Mouse (Mus musculus): Measurements from ENCODE around the gene Magea2. TPM values are rescaled to one million over a fixed set of nuclear protein-coding genes. Genes with fewer than 3 reads are reported as not detected.
A peak's percentile ranks its signal among the peaks of the same experiment; 100 is the strongest.
"Not testable (repeated sequence)": the region's sequence is repeated elsewhere in the genome, so short reads cannot be mapped to it uniquely, and the experiment has no call there.

Magea2 gene
- not detected in 2 replicates for polyA plus RNA-seq (2012; rRNA removed)

- not testable (repeated sequence) for DNase-seq (ENCODE audit: extremely low spot score in 1 of 2, low spot score in 1 of 2)
These were observed at the start of gene Magea2 for GRCm38 (mm10) chrX:155093566-155093965. Gene Magea2, minus strand, starts transcription at chrX:155093666.

DNA sequence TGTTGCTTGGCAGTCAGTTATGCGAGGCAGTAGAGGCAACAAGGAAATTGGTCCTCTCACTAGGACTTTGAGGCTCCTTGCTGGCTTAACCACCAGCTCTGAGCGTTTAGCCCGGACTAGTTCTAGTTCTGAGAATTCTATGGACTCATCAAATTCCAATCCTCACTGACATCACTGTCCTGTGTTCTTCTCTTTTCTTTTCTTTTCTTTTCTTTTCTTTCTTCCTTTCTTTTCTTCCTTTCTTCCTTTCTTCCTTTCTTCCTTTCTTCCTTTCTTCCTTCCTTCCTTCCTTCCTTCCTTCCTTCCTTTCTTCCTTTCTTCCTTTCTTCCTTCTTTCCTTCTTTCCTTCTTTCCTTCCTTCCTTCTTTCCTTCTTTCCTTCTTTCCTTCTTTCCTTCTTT, 34.8 kb upstream of the Magea2 start, which contains the start of gene Cldn34b2:
Gene Cldn34b2 (minus strand): TSS at position 101 of the 400 bp plus-strand sequence.
- not testable (repeated sequence) for DNase-seq (ENCODE audit: extremely low spot score in 1 of 2, low spot score in 1 of 2)

DNA sequence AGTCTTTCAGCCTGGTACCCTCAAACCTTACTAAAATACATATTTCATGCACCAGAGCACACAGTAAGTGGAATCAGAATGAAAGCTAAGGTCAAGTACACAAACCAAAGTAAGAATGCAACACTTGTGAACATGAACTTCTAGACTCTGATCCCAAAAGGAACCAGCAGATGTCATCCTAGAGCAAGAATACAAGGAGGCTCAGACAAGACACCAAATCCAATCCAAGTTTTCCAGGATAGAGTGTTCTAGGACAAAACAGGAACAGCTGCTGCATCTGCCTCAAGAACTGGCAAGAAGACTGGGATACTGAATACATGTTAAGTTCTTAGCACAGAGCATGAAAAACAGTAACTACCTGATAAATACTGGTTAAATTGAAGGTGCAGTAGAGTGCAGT, 4.6 kb upstream of the Magea2 start:
- peak; percentile 0 to 43 for DNase-seq (ENCODE audit: extremely low spot score in 1 of 2, low spot score in 1 of 2)

DNA sequence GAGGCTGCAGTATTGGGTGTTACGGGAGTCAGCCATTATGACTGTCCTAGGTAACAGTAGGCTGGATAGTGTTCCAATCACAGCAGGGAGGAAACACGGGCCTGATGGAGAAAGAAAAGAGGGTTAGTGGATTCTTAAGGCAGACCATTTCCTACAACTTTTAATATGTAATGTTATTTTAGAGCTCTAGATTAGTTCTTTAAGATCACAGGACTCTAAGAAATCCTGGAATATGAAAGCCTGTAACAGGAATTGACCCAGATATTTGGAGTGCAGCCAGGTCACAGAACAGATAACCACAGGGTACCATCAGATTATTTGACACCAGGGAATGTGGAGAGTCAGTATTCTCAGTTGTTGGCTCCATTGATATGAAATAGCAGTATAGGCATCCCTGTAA, 3.8 kb downstream of the Magea2 start, which contains the start of gene Magea1:
Gene Magea1 (minus strand): TSS at position 101 of the 400 bp plus-strand sequence.
- not testable (repeated sequence) for DNase-seq (ENCODE audit: extremely low spot score in 1 of 2, low spot score in 1 of 2)

GRCm38 (mm10) chrX:155063045-155063444, 30.4 kb downstream of the Magea2 start, which contains the start of gene Magea5:
Gene Magea5, minus strand, starts transcription at chrX:155063145.
- DNase-seq (ENCODE audit: extremely low spot score in 1 of 2, low spot score in 1 of 2): not testable (repeated sequence)

- not testable (repeated sequence) for DNase-seq (ENCODE audit: extremely low spot score in 1 of 2, low spot score in 1 of 2)
These were observed 97.7 kb downstream of the Magea2 start, which contains the start of gene Magea8 for GRCm38 (mm10) chrX:154995750-154996149. Gene Magea8, minus strand, starts transcription at chrX:154995850.

Other genes starting within 250 kb of the Magea2 start
- gene Cldn34b1, start 203.4 kb downstream of the Magea2 start, polyA plus RNA-seq (2012; rRNA removed): not detected in 2 replicates
- not detected in 2 replicates for gene Magea6, start 157.7 kb downstream of the Magea2 start, polyA plus RNA-seq (2012; rRNA removed)
- gene Magea3, start 144.2 kb downstream of the Magea2 start, polyA plus RNA-seq (2012; rRNA removed): not detected in 2 replicates
- gene Magea8, start 97.8 kb downstream of the Magea2 start, polyA plus RNA-seq (2012; rRNA removed): not detected in 2 replicates
- gene Magea5, start 30.5 kb downstream of the Magea2 start, polyA plus RNA-seq (2012; rRNA removed): not detected in 2 replicates
- not detected in 2 replicates for gene Magea1, start 3.9 kb downstream of the Magea2 start, polyA plus RNA-seq (2012; rRNA removed)
- not detected in 2 replicates for gene Cldn34b2, start 34.7 kb upstream of the Magea2 start, polyA plus RNA-seq (2012; rRNA removed)
- gene Sat1, start 122.8 kb upstream of the Magea2 start, polyA plus RNA-seq (2012; rRNA removed): 99.6 and 107 TPM in 2 replicates
- 12.6 and 15.7 TPM in 2 replicates for gene Acot9, start 168.8 kb upstream of the Magea2 start, polyA plus RNA-seq (2012; rRNA removed)
- gene Prdx4, start 247.1 kb upstream of the Magea2 start, polyA plus RNA-seq (2012; rRNA removed): 28.7 and 30.2 TPM in 2 replicates